Mouse (Mus musculus) forebrain, embryonic 14.5 days (tissue): Measurements from ENCODE around the gene Znhit1. TPM values are rescaled to one million over a fixed set of nuclear protein-coding genes. Genes with fewer than 3 reads are reported as not detected.

Source experiments
- ATAC-seq: fragments of 200-750 bp; cut with Nextera tagmentation; 2 replicates; pipeline ENCODE4 v1.8.0; 2017; ENCODE audit warnings: mild to moderate bottlenecking, moderate library complexity
- DNase-seq: peaks from one replicate; pipeline ENCODE4 v3.0.0-alpha.2; 2015; ENCODE audit warnings: low spot score
- H3K27ac ChIP-seq: fragments of 300-500 bp; sonication (generic); 2 replicates; pipeline ENCODE4 v1.5.1; 2014; ENCODE audit warnings: low read depth, mild to moderate bottlenecking, control low read depth, low read length, moderate library complexity
- H3K27me3 ChIP-seq: fragments of 300-500 bp; sonication (generic); replicated peaks from 2 replicates; pipeline ENCODE4 v1.6.1; 2014; ENCODE audit warnings: low read length, control low read depth, mixed read lengths; ENCODE audit not compliant: control insufficient read depth, insufficient read depth
- H3K36me3 ChIP-seq: fragments of 300-500 bp; sonication (generic); 2 replicates; pipeline ENCODE4 v1.6.1; 2014; ENCODE audit warnings: low read length, control low read depth; ENCODE audit not compliant: control insufficient read depth, insufficient read depth
- H3K4me1 ChIP-seq: fragments of 300-500 bp; sonication (generic); 2 replicates; pipeline ENCODE4 v1.6.1; 2014; ENCODE audit warnings: antibody characterized with exemption, low read length, control low read depth; ENCODE audit not compliant: control insufficient read depth, insufficient read depth
- H3K4me2 ChIP-seq: fragments of 300-500 bp; sonication (generic); 2 replicates; pipeline ENCODE4 v1.6.1; 2014; ENCODE audit warnings: mild to moderate bottlenecking, control low read depth, low read length
- H3K4me3 ChIP-seq: fragments of 300-500 bp; sonication (generic); 2 replicates; pipeline ENCODE4 v1.5.1; 2014; ENCODE audit warnings: low read depth, low read length, control low read depth
- H3K9ac ChIP-seq: fragments of 300-500 bp; sonication (generic); 2 replicates; pipeline ENCODE4 v1.6.1; 2014; ENCODE audit warnings: mild to moderate bottlenecking, low read length, control low read depth, moderate library complexity
- H3K9me3 ChIP-seq: fragments of 300-500 bp; sonication (generic); replicated peaks from 2 replicates; pipeline ENCODE4 v1.6.1; 2016; ENCODE audit warnings: low read length, control low read depth, mixed read lengths; ENCODE audit not compliant: control insufficient read depth
- WGBS: fragments of 180-500 bp; shearing (Covaris S2); extraction: QIAGEN DNeasy Blood & Tissue Kit; methylation state at CpG from one replicate; pipeline ENCODE4 v1.1.7; 2014; 5-methylcytosine and 5-hydroxymethylcytosine counted together
- polyA plus RNA-seq: library from polyadenylated mRNA; unstranded; fragments of >200 nt; fragmentation: Nextera tagmentation; extraction: Ambion mirVana; gene quantifications from 2 replicates; pipeline ENCODE4 v1.2.1, GENCODE M21; 2014

Gene Znhit1
- polyA plus RNA-seq, 1 experiment from 2014 or later = 136 TPM

DNA sequence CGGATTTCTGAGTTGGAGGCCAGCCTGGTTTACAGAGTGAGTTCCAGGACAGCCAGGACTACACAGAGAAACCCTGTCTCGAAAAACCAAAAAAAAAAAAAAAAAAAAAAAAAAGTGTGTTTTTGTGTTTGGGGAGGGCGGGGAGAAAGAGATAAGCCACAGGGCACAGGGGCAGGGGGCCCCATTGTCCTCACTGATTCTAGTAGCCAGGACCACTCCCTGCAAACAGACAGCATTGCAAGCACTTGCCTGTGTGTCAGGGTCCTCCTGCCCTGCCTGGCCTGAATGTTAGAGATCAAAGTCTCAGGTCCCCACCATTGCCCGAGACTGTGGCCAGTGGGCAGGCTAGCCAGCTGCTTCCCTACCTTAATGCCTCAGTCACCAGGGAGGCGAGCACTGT is 11.6 kb upstream of the Znhit1 start:
- Histone ChIP-seq H3K4me3 (no peak overlapping the region), H3K9me3 (no peaks in the 10 kb centered on the region), H3K4me1 (no peaks in the 10 kb centered on the region), H3K36me3 (peaks cover 24% of the 10 kb centered on the region), H3K27ac (no peak overlapping the region), H3K4me2 (no peak overlapping the region), H3K27me3 (no peaks in the 10 kb centered on the region), H3K9ac (no peak overlapping the region)
- ATAC-seq = no peak
- 78% methylated on average over 4 of the region's 5 CpGs for WGBS
- DNase-seq = no peak

DNA sequence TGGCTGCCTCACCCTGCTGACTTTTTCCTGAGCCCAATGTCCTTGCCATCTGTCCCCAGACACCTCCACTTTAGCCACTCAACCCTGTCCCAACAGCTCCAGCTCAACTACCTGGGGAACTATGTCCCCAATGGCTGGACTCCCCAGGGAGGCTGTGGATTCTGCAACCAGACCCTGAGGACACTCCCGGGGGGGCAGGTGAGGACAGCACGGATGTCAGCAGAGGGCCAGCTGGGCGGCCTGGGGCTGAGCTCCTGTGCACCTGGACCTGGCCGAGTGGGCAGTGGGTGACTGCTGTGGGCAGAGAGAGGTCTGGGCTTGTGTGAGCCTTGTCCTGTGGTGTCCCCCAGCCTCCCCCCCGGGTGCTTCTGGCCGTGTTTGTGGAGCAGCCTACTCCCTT is 2.0 kb upstream of the Znhit1 start:
- H3K4me3 ChIP-seq = no peak overlapping the region
- H3K27me3 ChIP-seq = no peaks in the 10 kb centered on the region
- ATAC-seq (no peak), DNase-seq (no peak)
- H3K36me3 ChIP-seq = peaks cover 60% of the 10 kb centered on the region
- no peak overlapping the region for H3K4me2 ChIP-seq
- H3K27ac ChIP-seq = no peak overlapping the region
- 84% methylated on average over 6 of the region's 6 CpGs for WGBS
- H3K9ac ChIP-seq = no peak overlapping the region
- no peaks in the 10 kb centered on the region for H3K9me3 ChIP-seq
- peaks cover 8% of the 10 kb centered on the region for H3K4me1 ChIP-seq

DNA sequence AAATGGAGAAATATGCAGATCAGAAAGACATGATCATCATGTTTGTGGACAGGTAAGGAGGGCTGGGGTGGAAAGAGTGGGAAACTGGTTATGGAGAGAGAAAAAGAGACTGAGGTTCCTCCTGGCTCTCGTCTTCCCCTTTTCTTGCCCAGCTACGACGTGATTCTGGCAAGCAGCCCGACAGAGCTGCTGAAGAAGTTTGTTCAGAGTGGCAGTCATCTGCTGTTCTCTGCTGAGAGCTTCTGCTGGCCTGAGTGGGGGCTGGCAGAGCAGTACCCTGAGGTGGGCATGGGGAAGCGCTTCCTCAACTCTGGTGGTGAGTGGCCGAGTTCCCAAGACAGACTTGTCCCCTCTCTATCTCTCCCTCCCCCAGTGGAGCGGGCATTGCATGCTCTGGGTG is 599 bp upstream of the Znhit1 start:
- peak overlapping the region; percentile 98 for H3K9ac ChIP-seq
- H3K36me3 ChIP-seq = peaks cover 54% of the 10 kb centered on the region
- peak overlapping the region; percentile 93 for H3K4me2 ChIP-seq
- no peaks in the 10 kb centered on the region for H3K27me3 ChIP-seq
- ATAC-seq (no peak), DNase-seq (peak; percentile 33)
- H3K9me3 ChIP-seq = no peaks in the 10 kb centered on the region
- no peak overlapping the region for H3K27ac ChIP-seq
- 74% methylated on average over 4 of the region's 7 CpGs for WGBS
- peak overlapping the region; percentile 87 for H3K4me3 ChIP-seq
- H3K4me1 ChIP-seq = peaks cover 8% of the 10 kb centered on the region

DNA sequence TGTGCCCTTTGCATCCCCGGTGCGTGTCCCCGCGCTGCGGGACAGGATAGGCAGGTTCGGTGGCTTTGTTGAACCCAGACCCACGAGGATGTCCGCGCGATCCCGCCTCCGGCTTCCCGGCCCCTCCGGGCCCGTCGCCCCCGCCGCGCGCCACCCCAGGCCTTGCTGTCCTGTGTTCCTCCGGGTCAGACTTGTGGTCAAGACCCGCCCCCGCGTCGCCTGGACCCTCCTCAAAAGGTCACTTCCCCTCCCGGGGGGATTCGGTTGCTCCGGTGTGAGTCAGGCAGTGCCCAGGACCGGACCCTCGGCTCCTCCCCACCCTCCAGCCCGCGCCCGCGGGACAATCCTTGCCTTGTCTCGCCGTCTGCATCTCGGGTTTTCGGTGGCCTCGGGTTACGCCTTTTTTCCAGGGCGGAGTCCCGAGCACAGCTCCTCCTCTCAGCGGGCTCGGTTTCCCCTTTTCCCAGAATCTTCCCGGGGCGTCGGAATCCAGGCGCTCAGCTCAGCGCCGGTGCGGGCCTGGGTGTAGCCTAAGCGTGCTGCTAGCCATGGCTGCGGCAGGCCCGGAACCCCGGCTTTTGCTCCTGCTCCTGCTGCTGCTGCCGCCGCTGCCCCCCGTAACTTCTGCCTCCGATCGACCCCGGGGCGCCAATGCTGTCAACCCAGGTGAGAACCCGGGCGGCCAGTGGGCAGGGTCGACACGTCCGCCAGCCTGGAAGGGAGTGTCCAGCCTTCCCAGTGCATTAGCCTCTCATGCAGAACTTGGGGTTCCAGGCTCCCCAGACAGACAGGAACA is 485 bp downstream of the Znhit1 start:
- Histone ChIP-seq H3K9me3 (no peaks in the 10 kb centered on the region), H3K4me3 (peak overlapping the region; percentile 87), H3K4me1 (peaks cover 8% of the 10 kb centered on the region), H3K27ac (peak overlapping the region; percentile 94), H3K27me3 (no peaks in the 10 kb centered on the region), H3K4me2 (peak overlapping the region; percentile 93), H3K36me3 (peaks cover 45% of the 10 kb centered on the region), H3K9ac (peak overlapping the region; percentile 98)
- WGBS = under 1% methylated on average over 64 of the region's 67 CpGs
- DNase-seq = peak; percentile 73
- ATAC-seq = peak; percentile 64

DNA sequence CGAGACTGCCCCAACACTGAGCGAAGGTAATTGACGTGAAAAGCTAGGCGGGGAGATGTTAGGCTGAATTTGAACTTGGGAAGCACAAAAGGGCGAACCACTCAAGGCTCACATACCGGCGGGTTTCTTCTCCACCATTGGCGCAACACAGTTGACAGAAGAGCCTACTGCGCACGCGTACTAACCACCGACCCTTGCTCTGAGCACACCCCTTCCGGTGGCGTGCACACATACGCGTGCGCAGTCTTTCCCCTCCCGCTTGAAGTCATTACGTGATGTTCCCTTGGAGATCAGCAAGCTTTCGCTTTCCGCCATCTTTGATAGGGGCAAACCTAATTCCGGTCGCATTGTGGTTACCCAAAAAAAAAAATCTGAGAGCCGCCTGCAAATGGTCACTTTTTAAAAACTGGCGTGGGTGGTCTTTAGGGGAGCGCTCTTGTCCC is 1.1 kb downstream of the Znhit1 start, which contains the start of gene Plod3:
Plod3 (plus strand) TSS at position 325 of the 443 bp plus-strand sequence.
- Histone ChIP-seq H3K27me3 (no peaks in the 10 kb centered on the region), H3K9ac (peak within 1 kb of the TSS; percentile 98), H3K9me3 (no peaks in the 10 kb centered on the region), H3K4me3 (peak within 1 kb of the TSS; percentile 87), H3K4me2 (peak within 1 kb of the TSS; percentile 93), H3K4me1 (peaks cover 8% of the 10 kb centered on the region), H3K36me3 (peaks cover 45% of the 10 kb centered on the region), H3K27ac (peak within 1 kb of the TSS; percentile 94)
- peak; percentile 100 for DNase-seq
- ATAC-seq = peak; percentile 92
- 0% methylated on average over 26 of the region's 26 CpGs for WGBS

DNA sequence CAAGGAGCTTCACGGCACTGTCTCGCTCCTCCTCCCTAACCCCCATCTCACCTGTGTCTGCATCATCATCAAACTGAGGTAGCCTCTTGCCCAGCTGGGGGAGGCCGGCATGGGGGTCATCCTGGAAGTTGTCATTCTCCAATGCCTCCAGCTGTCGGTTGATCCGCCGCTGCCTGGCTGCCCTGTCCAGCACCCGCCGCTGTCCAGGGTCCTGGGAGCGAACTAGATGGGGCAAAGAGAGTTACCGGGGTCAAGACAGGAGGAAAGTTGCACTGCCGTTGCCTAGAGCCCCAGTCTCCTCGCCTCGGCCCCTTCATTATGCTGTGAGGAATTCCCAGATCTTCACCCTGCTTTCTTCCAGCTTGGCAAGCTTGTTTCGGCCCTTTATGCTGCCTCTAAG is 3.0 kb downstream of the Znhit1 start:
- no peak overlapping the region for H3K4me2 ChIP-seq
- no peaks in the 10 kb centered on the region for H3K27me3 ChIP-seq
- no peak overlapping the region for H3K4me3 ChIP-seq
- H3K27ac ChIP-seq = no peak overlapping the region
- ATAC-seq (no peak), DNase-seq (no peak)
- 65% methylated on average over 14 of the region's 14 CpGs for WGBS
- H3K36me3 ChIP-seq = peaks cover 34% of the 10 kb centered on the region
- no peaks in the 10 kb centered on the region for H3K9me3 ChIP-seq
- no peak overlapping the region for H3K9ac ChIP-seq
- H3K4me1 ChIP-seq = peaks cover 8% of the 10 kb centered on the region

DNA sequence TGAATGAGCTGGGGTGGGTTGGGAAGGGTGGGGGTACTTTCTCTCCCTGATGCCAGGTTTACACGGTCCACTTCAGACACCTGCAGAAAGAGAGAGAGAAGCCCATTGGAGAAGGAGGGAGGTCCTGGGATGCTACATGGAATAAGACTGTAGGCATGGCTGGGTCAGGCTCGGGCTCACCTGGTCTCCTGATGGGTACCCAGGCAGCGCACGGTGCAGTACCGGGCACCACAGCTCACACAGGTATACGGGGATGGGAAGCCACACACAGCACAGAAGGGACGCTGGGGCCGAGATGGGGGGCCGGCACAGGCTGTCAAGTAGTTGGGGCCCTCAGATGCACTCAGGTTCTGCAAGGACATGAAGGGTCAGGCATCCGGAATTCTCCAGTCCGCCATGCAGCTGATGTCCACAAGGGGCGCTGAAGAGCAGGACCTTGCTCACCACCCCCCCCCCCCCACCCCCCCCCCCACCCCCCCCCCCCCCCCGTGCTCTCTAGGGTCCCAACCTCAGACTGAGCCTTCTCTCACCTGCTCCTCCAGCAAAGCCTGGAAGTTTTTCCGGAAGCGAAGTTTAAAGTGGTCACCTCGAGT is 5.4 kb downstream of the Znhit1 start:
- DNase-seq (peak; percentile 46), ATAC-seq (no peak)
- no peak overlapping the region for H3K4me2 ChIP-seq
- no peak overlapping the region for H3K9ac ChIP-seq
- H3K9me3 ChIP-seq = no peaks in the 10 kb centered on the region
- peaks cover 24% of the 10 kb centered on the region for H3K36me3 ChIP-seq
- 42% methylated on average over 15 of the region's 16 CpGs for WGBS
- peaks cover 4% of the 10 kb centered on the region for H3K4me1 ChIP-seq
- H3K27me3 ChIP-seq = no peaks in the 10 kb centered on the region
- H3K27ac ChIP-seq = no peak overlapping the region
- no peak overlapping the region for H3K4me3 ChIP-seq

DNA sequence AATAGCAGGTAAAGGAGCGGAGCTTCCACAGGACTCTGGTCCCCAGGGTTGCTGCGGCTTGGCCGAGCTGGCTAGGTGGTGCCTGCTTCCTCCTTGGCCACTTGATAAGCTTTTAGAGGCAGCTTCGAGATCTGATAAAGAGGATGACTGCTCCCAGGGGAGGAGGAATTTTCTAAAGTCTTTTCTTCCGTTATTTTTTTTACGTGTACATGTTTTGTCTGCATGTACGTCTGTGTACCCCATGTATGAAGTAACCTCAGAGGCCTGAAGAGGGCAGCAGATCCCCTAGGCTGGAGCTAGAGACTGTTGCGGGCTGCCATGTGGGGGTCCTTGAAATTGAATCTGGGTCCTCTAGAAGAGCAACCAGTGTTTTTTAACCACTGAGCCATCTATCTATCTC is 6.8 kb downstream of the Znhit1 start:
- 88% methylated on average over 8 of the region's 8 CpGs for WGBS
- no peak for ATAC-seq
- no peak overlapping the region for H3K27ac ChIP-seq

DNA sequence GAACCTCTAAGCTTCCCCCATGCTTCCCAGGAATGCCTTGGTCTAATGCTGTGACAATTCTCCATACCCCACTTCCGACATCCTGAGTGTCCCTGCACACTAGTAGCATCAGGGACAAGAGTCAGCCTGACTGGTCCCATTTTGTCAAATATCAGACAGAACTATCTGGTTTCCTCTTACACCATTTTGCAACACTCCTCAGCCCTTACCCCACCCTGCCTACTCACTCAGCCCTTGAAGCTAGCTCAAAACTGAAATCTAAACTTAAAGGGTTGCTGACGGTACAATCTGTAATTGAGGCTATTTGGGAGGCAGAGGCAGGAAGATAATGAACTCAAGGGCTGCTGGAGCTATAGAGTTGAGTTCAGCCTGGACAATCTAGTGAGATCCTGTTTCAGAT is 8.1 kb downstream of the Znhit1 start:
- Histone ChIP-seq H3K27ac (no peak overlapping the region), H3K9ac (no peak overlapping the region), H3K27me3 (no peaks in the 10 kb centered on the region), H3K4me1 (no peaks in the 10 kb centered on the region), H3K4me2 (no peak overlapping the region), H3K36me3 (peaks cover 24% of the 10 kb centered on the region), H3K9me3 (no peaks in the 10 kb centered on the region), H3K4me3 (no peak overlapping the region)
- ATAC-seq = no peak
- WGBS = 82% methylated on average over 2 of the region's 2 CpGs
- DNase-seq = no peak

More for the DNA sequence above, 6.8 kb downstream of the Znhit1 start:
- Histone ChIP-seq H3K4me2 (no peak overlapping the region), H3K36me3 (peaks cover 24% of the 10 kb centered on the region), H3K27me3 (no peaks in the 10 kb centered on the region), H3K9ac (no peak overlapping the region), H3K4me3 (no peak overlapping the region), H3K4me1 (peaks cover under 1% of the 10 kb centered on the region; the same call in 1 of the 2 replicates), H3K9me3 (no peaks in the 10 kb centered on the region)
- no peak for DNase-seq
